Mouse (Mus musculus) small intestine, adult 2 months (tissue): ENCODE results near the gene Itih1.

Source experiments
- CTCF ChIP-seq: fragments of 200-500 bp; IDR thresholded peaks from 2 replicates; pipeline ENCODE4 v1.5.1; 2012; ENCODE audit warnings: low read depth, mild to moderate bottlenecking, control low read depth, inconsistent platforms, low read length, moderate library complexity, mixed read lengths; ENCODE audit not compliant: insufficient replicate concordance, insufficient read length; ENCODE audit errors: extremely low read depth
- POLR2A ChIP-seq: fragments of 200-500 bp; IDR thresholded peaks from 2 replicates; pipeline ENCODE4 v1.6.1; 2012; ENCODE audit warnings: low read depth, mild to moderate bottlenecking, control low read depth, inconsistent platforms, low read length, moderate library complexity

- TF ChIP-seq CTCF (no peak), POLR2A (no peak)
Measured at GRCm38 (mm10) chr14:30904307-30904706, 38.8 kb downstream of the Itih1 start.
